Mouse (Mus musculus) megakaryocyte, adult 5-6 weeks (primary cell): ENCODE data around the gene Mrps9. TPM values are rescaled to one million over a fixed set of nuclear protein-coding genes. Genes with fewer than 3 reads are reported as not detected.

Source experiments
- ATAC-seq: 2 replicates; pipeline ENCODE4 v1.8.0; 2016; ENCODE audit warnings: mild to moderate bottlenecking, inconsistent platforms; ENCODE audit not compliant: poor library complexity, severe bottlenecking
- total RNA-seq, 2 experiments: library from RNA; stranded (forward) in 1 of 2; stranded (reverse) in 1 of 2; fragments of 153-499, 151-499 nt in 1 of 2; fragments of 221-1000, 200-1000 nt in 1 of 2; gene quantifications; 2 replicates each; pipeline versions ENCODE4 v1.2.3 to v1.2.4; 2015 to 2017

Gene Mrps9
- total RNA-seq, 2 experiments from 2014 or later = 42.5 to 57.1 TPM

- ATAC-seq = no peak
These were observed 43.7 kb downstream of the Mrps9 start for GRCm38 (mm10) chr1:42894695-42895094.

DNA sequence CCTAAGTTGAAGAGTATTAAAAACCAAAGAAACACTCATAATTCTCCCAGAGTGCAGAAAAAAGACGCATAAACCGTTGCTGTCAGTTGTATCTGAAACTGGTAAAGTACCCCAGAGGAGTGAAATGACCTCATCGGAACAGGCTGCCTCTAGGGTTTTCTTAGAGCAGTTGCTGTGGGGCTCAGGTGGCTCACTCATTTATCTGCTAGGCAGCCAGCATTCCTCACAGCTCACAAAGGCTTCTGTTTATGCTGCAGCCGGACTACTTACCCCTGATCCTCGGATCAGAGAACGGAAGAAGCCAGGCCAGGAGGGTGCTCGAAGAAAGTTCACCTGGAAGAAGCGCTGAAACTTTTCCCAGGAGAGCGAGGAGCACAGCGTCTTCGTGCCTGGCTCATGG is 54.1 kb downstream of the Mrps9 start:
- ATAC-seq = no peak

GRCm38 (mm10) chr1:42906696-42907095 is 55.7 kb downstream of the Mrps9 start:
- no peak for ATAC-seq

- ATAC-seq = no peak
These were observed 56.1 kb downstream of the Mrps9 start for GRCm38 (mm10) chr1:42907153-42907552.

GRCm38 (mm10) chr1:42915062-42915461 is 64.0 kb downstream of the Mrps9 start:
- peak; percentile 83 for ATAC-seq

DNA sequence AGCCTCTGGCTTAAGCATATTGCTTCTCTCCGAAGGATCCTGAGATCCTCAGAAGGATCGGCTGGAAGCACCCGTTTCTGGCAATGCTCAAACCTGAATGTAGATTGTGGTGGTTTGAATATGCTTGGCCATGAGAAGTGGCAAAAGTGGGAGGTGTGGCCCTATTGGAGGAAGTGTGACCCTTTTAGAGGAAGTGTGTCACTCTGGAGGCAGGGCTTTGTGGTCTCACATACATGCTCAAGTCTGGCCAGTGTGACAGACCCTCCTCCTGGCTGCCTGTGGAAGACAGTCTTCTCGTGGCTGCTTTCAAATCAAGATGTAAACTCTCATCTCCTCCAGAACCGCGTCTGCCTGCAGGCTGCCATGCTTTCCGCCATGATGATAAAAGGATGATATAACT is 65.7 kb downstream of the Mrps9 start:
- ATAC-seq = peak; percentile 72

DNA sequence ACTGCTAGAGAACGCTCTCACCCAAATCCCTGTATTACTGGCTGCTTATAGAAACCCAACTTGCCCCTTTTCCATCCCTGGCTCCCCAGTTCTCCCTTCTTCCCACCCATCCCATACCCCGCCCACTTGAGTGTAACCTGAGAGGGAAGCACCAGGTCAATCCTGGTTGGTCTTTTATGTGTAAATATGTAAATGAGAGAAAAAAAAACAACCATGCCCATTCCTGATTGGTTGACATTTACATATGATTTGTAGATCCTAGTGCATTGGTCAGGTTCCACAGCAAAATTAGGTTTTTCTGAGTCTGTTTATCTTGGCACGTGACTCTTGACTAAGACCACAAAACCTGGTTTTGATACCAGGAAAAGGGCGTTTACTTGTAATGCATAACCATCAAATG is 66.9 kb downstream of the Mrps9 start:
- ATAC-seq = no peak

DNA sequence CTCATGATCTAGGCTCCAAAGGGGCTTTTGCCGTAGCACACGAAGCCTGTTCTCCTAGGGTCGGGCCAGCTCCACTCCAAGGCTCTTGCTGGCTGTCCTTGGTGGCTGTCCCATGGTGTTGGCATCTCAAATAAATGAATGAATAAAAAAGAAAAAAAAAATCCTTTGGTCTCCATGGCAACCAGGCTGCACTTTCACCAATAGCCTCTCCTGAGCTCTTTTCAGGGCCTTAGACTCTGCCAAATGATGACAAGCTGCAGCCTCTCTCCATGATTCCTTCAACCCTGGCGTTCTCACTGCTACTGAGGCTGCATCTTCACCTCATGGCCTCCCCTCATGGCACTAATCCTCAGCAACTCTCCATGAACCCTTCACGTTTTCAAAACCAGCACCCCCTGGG is 72.9 kb downstream of the Mrps9 start:
- no peak for ATAC-seq

GRCm38 (mm10) chr1:42933613-42934012 is 82.6 kb downstream of the Mrps9 start:
- no peak for ATAC-seq

DNA sequence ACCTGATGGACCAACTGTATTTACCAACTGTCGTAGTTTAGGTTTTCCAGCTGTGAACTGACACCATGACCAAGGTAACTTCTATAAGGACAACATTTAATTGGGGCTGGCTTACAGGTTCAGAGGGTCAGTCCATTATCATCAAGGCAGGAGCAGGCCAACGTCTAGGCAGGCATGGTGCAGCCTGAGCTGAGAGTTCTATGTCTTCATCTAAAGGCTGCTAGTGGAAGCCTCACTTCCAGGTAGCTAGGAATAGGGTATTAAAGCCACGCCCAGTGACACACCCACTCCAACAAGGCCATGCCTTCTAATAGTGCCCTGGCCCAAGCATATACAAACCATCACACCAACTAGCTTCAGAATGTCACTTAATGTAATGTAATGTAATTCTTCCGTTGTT is 97.5 kb downstream of the Mrps9 start:
- ATAC-seq = no peak

GRCm38 (mm10) chr1:42952734-42953481 is 101.9 kb downstream of the Mrps9 start, which contains the start of gene Gpr45:
Gene Gpr45 (plus strand): TSS chr1:42952872.
- peak; percentile 30; the same call in 1 of the 2 replicates for ATAC-seq

- ATAC-seq = no peak
These were observed 102.4 kb downstream of the Mrps9 start for GRCm38 (mm10) chr1:42953482-42953822.

Other genes starting within 250 kb of the Mrps9 start
- gene Pou3f3, start 155.5 kb upstream of the Mrps9 start, total RNA-seq (2015) = not detected in 2 replicates
- not detected in 2 replicates for gene Pou3f3, start 155.5 kb upstream of the Mrps9 start, total RNA-seq (2017)
- gene Gpr45, start 101.6 kb downstream of the Mrps9 start, total RNA-seq (2015) = not detected in 2 replicates
- not detected in 2 replicates for gene Gpr45, start 101.6 kb downstream of the Mrps9 start, total RNA-seq (2017)
- 19.4 and 22.3 TPM in 2 replicates for gene Tgfbrap1, start 247.4 kb downstream of the Mrps9 start, total RNA-seq (2015)
- gene Tgfbrap1, start 247.4 kb downstream of the Mrps9 start, total RNA-seq (2017) = 12.3 and 13.5 TPM in 2 replicates
- gene AI597479, start 247.5 kb downstream of the Mrps9 start, total RNA-seq (2015) = 8.4 and 9.3 TPM in 2 replicates
- 13.4 and 14.5 TPM in 2 replicates for gene AI597479, start 247.5 kb downstream of the Mrps9 start, total RNA-seq (2017)